Mouse (Mus musculus) forebrain, embryonic 12.5 days (tissue): Measurements from ENCODE around the gene Prdm16. TPM values are rescaled to one million over a fixed set of nuclear protein-coding genes. Genes with fewer than 3 reads are reported as not detected.
A peak's percentile ranks its signal among the peaks of the same experiment; 100 is the strongest.

Experiments
- ATAC-seq: fragments of 200-750 bp; cut with Nextera tagmentation; 2 replicates; pipeline ENCODE4 v1.8.0; 2017; ENCODE audit warnings: moderate TSS enrichment; ENCODE audit not compliant: low FRiP score
- H3K27ac ChIP-seq: fragments of 300-500 bp; sonication (generic); 2 replicates; pipeline ENCODE4 v1.5.1; 2016; ENCODE audit warnings: mild to moderate bottlenecking
- H3K27me3 ChIP-seq: fragments of 300-500 bp; sonication (generic); 2 replicates; pipeline ENCODE4 v1.6.1; 2016; ENCODE audit warnings: mild to moderate bottlenecking
- H3K36me3 ChIP-seq: fragments of 300-500 bp; sonication (generic); replicated peaks from 2 replicates; pipeline ENCODE4 v1.6.1; 2016; ENCODE audit warnings: mild to moderate bottlenecking
- H3K4me1 ChIP-seq: fragments of 300-500 bp; sonication (generic); 2 replicates; pipeline ENCODE4 v1.6.1; 2016
- H3K4me2 ChIP-seq: fragments of 300-500 bp; sonication (generic); 2 replicates; pipeline ENCODE4 v1.6.1; 2016; ENCODE audit warnings: mild to moderate bottlenecking, moderate library complexity
- H3K4me3 ChIP-seq: fragments of 300-500 bp; sonication (generic); replicated peaks from 2 replicates; pipeline ENCODE4 v1.5.1; 2016; ENCODE audit warnings: mild to moderate bottlenecking
- H3K9ac ChIP-seq: fragments of 300-500 bp; sonication (generic); 2 replicates; pipeline ENCODE4 v1.6.1; 2016; ENCODE audit warnings: mild to moderate bottlenecking
- H3K9me3 ChIP-seq: fragments of 300-500 bp; sonication (generic); 2 replicates; pipeline ENCODE4 v1.6.1; 2016
- WGBS: fragments of 180-500 bp; shearing (Covaris S2); methylation state at CpG from one replicate; pipeline ENCODE4 v1.1.7; 2016; 5-methylcytosine and 5-hydroxymethylcytosine counted together
- polyA plus RNA-seq: library from polyadenylated mRNA; unstranded; fragments of >200 nt; fragmentation: Nextera tagmentation; extraction: Ambion mirVana; gene quantifications from 2 replicates; pipeline ENCODE4 v1.2.1, GENCODE M21; 2016

The Prdm16 gene
- polyA plus RNA-seq, 1 experiment from 2014 or later: 40.5 TPM

- peaks cover 9% of the 10 kb centered on the region; the same call in 1 of the 2 replicates for H3K36me3 ChIP-seq
- no peak overlapping the region for H3K9ac ChIP-seq
- peaks cover 4% of the 10 kb centered on the region; the same call in 1 of the 2 replicates for H3K9me3 ChIP-seq
- no peak overlapping the region for H3K4me2 ChIP-seq
- no peak overlapping the region for H3K4me3 ChIP-seq
- peaks cover 26% of the 10 kb centered on the region for H3K4me1 ChIP-seq
- ATAC-seq: no peak
- H3K27me3 ChIP-seq: peaks cover 16% of the 10 kb centered on the region; the same call in 1 of the 2 replicates
- WGBS: 37% methylated on average over 2 of the region's 2 CpGs
- H3K27ac ChIP-seq: no peak overlapping the region
Observed at GRCm38 (mm10) chr4:154418993-154419392, 217.7 kb downstream of the Prdm16 start.

GRCm38 (mm10) chr4:154418327-154418744 lies 218.3 kb downstream of the Prdm16 start:
- Histone ChIP-seq H3K27me3 (peaks cover 19% of the 10 kb centered on the region), H3K9me3 (peaks cover 4% of the 10 kb centered on the region; the same call in 1 of the 2 replicates), H3K4me3 (no peak overlapping the region), H3K27ac (no peak overlapping the region), H3K4me2 (no peak overlapping the region), H3K36me3 (peaks cover 9% of the 10 kb centered on the region; the same call in 1 of the 2 replicates), H3K4me1 (peaks cover 25% of the 10 kb centered on the region), H3K9ac (no peak overlapping the region)
- WGBS: 84% methylated on average over 4 of the region's 4 CpGs
- no peak for ATAC-seq

- ATAC-seq: no peak
- peaks cover 32% of the 10 kb centered on the region for H3K27me3 ChIP-seq
- no peak overlapping the region for H3K27ac ChIP-seq
- WGBS: 76% methylated on average over 6 of the region's 6 CpGs
- peaks cover 18% of the 10 kb centered on the region for H3K4me1 ChIP-seq
- no peak overlapping the region for H3K4me2 ChIP-seq
- peaks cover 4% of the 10 kb centered on the region; the same call in 1 of the 2 replicates for H3K9me3 ChIP-seq
- H3K4me3 ChIP-seq: no peak overlapping the region
- peaks cover 9% of the 10 kb centered on the region; the same call in 1 of the 2 replicates for H3K36me3 ChIP-seq
- no peak overlapping the region for H3K9ac ChIP-seq
Observed at GRCm38 (mm10) chr4:154416728-154417127, 219.9 kb downstream of the Prdm16 start.

GRCm38 (mm10) chr4:154414885-154415284 lies 221.8 kb downstream of the Prdm16 start:
- ATAC-seq: no peak
- peak overlapping the region; percentile 12; the same call in 1 of the 2 replicates for H3K9ac ChIP-seq
- no peak overlapping the region for H3K4me3 ChIP-seq
- no peak overlapping the region for H3K4me2 ChIP-seq
- WGBS: 47% methylated on average over 4 of the region's 4 CpGs
- no peak overlapping the region for H3K27ac ChIP-seq
- peaks cover 46% of the 10 kb centered on the region for H3K27me3 ChIP-seq
- peaks cover 4% of the 10 kb centered on the region; the same call in 1 of the 2 replicates for H3K9me3 ChIP-seq
- H3K4me1 ChIP-seq: peaks cover 35% of the 10 kb centered on the region
- H3K36me3 ChIP-seq: peaks cover 9% of the 10 kb centered on the region; the same call in 1 of the 2 replicates

GRCm38 (mm10) chr4:154410559-154410958 lies 226.1 kb downstream of the Prdm16 start:
- 0 out of 2 replicates have a peak overlapping the region, but pooled peaks have one; percentile 38 for H3K4me2 ChIP-seq
- peaks cover 50% of the 10 kb centered on the region for H3K27me3 ChIP-seq
- no peak for ATAC-seq
- H3K9ac ChIP-seq: no peak overlapping the region
- H3K9me3 ChIP-seq: no peaks in the 10 kb centered on the region
- no peak overlapping the region for H3K27ac ChIP-seq
- WGBS: 82% methylated on average over 8 of the region's 8 CpGs
- no peak overlapping the region for H3K4me3 ChIP-seq
- no peaks in the 10 kb centered on the region for H3K36me3 ChIP-seq
- peaks cover 47% of the 10 kb centered on the region for H3K4me1 ChIP-seq

GRCm38 (mm10) chr4:154409841-154410240 lies 226.8 kb downstream of the Prdm16 start:
- Histone ChIP-seq H3K27ac (peak overlapping the region; percentile 63; the same call in 1 of the 2 replicates), H3K4me1 (peaks cover 41% of the 10 kb centered on the region)

GRCm38 (mm10) chr4:154409237-154409721 lies 227.4 kb downstream of the Prdm16 start:
- 35% methylated on average over 19 of the region's 19 CpGs for whole genome bisulfite sequencing
- H3K9me3 ChIP-seq: no peaks in the 10 kb centered on the region
- ATAC-seq: peak; percentile 62; the same call in 1 of the 2 replicates
- H3K4me2 ChIP-seq: no peak overlapping the region
- H3K27me3 ChIP-seq: peaks cover 44% of the 10 kb centered on the region
- peak overlapping the region; percentile 63; the same call in 1 of the 2 replicates for H3K27ac ChIP-seq
- no peak overlapping the region for H3K4me3 ChIP-seq
- 0 out of 2 replicates have a peak overlapping the region, but pooled peaks have one; percentile 17 for H3K9ac ChIP-seq
- peaks cover 41% of the 10 kb centered on the region for H3K4me1 ChIP-seq
- H3K36me3 ChIP-seq: no peaks in the 10 kb centered on the region

More at GRCm38 (mm10) chr4:154409841-154410240, 226.8 kb downstream of the Prdm16 start:
- Histone ChIP-seq H3K4me3 (no peak overlapping the region), H3K9ac (0 out of 2 replicates have a peak overlapping the region, but pooled peaks have one; percentile 17), H3K4me2 (peak overlapping the region; percentile 38), H3K36me3 (no peaks in the 10 kb centered on the region), H3K27me3 (peaks cover 45% of the 10 kb centered on the region), H3K9me3 (no peaks in the 10 kb centered on the region)
- 55% methylated on average over 10 of the region's 10 CpGs for WGBS
- ATAC-seq: peak; percentile 18; the same call in 1 of the 2 replicates

- 0 out of 2 replicates have a peak overlapping the region, but pooled peaks have one; percentile 7 for H3K9ac ChIP-seq
- WGBS: 25% methylated on average over 4 of the region's 4 CpGs
- no peaks in the 10 kb centered on the region for H3K9me3 ChIP-seq
- ATAC-seq: no peak
- H3K27me3 ChIP-seq: peaks cover 4% of the 10 kb centered on the region; the same call in 1 of the 2 replicates
- H3K4me3 ChIP-seq: no peak overlapping the region
- 0 out of 2 replicates have a peak overlapping the region, but pooled peaks have one; percentile 25 for H3K27ac ChIP-seq
- H3K4me1 ChIP-seq: peaks cover 31% of the 10 kb centered on the region
- H3K36me3 ChIP-seq: no peaks in the 10 kb centered on the region
- H3K4me2 ChIP-seq: no peak overlapping the region
Observed at GRCm38 (mm10) chr4:154402948-154403347, 233.7 kb downstream of the Prdm16 start.

GRCm38 (mm10) chr4:154401982-154402932 lies 234.4 kb downstream of the Prdm16 start:
- Histone ChIP-seq H3K9me3 (no peaks in the 10 kb centered on the region), H3K27ac (peak overlapping the region; percentile 25; the same call in 1 of the 2 replicates), H3K4me2 (no peak overlapping the region), H3K9ac (0 out of 2 replicates have a peak overlapping the region, but pooled peaks have one; percentile 7), H3K36me3 (no peaks in the 10 kb centered on the region), H3K27me3 (0 out of 2 replicates have a peak, but pooled peaks cover 2% of the 10 kb centered on the region), H3K4me1 (peaks cover 31% of the 10 kb centered on the region), H3K4me3 (no peak overlapping the region)
- 65% methylated on average over 10 of the region's 10 CpGs for WGBS
- ATAC-seq: no peak

GRCm38 (mm10) chr4:154401379-154401778 lies 235.3 kb downstream of the Prdm16 start:
- no peak overlapping the region for H3K9ac ChIP-seq
- 0 out of 2 replicates have a peak, but pooled peaks have one; percentile 27 for ATAC-seq

GRCm38 (mm10) chr4:154400256-154401171 lies 236.2 kb downstream of the Prdm16 start:
- 0 out of 2 replicates have a peak, but pooled peaks have one; percentile 17 for ATAC-seq
- no peaks in the 10 kb centered on the region for H3K9me3 ChIP-seq
- no peaks in the 10 kb centered on the region for H3K36me3 ChIP-seq
- H3K27me3 ChIP-seq: no peaks in the 10 kb centered on the region
- 89% methylated on average over 24 of the region's 24 CpGs for WGBS
- no peak overlapping the region for H3K27ac ChIP-seq
- no peak overlapping the region for H3K9ac ChIP-seq
- no peak overlapping the region for H3K4me3 ChIP-seq
- no peak overlapping the region for H3K4me2 ChIP-seq
- peaks cover 31% of the 10 kb centered on the region for H3K4me1 ChIP-seq

More at GRCm38 (mm10) chr4:154401379-154401778, 235.3 kb downstream of the Prdm16 start:
- Histone ChIP-seq H3K4me3 (no peak overlapping the region), H3K4me1 (peaks cover 31% of the 10 kb centered on the region), H3K4me2 (no peak overlapping the region), H3K27ac (no peak overlapping the region), H3K9me3 (no peaks in the 10 kb centered on the region), H3K36me3 (no peaks in the 10 kb centered on the region), H3K27me3 (no peaks in the 10 kb centered on the region)
- 82% methylated on average over 5 of the region's 5 CpGs for WGBS
